Mouse (Mus musculus) MEL (cell line): ENCODE results near the gene Gm11172. TPM values are rescaled to one million over a fixed set of nuclear protein-coding genes. Genes with fewer than 3 reads are reported as not detected.

ENCODE experiments used
- DNase-seq: peaks from one replicate; pipeline ENCODE4 v3.0.0; 2011; ENCODE audit warnings: low read depth, low spot score
- H3K27ac ChIP-seq: 2 replicates; pipeline ENCODE4 v1.5.1; 2012; ENCODE audit warnings: low read depth, mild to moderate bottlenecking, control low read depth, low read length, moderate library complexity; ENCODE audit not compliant: control insufficient read depth
- H3K27me3 ChIP-seq, 2 experiments: fragments of 150-350 bp in 1 of 2; sonication (generic) in 1 of 2; 2 replicates each; pipeline ENCODE4 v1.6.1; 2012; ENCODE audit warnings: low read length in 2 of 2, mild to moderate bottlenecking in 2 of 2, improper control_type of control experiment in 1 of 2, moderate library complexity in 1 of 2; ENCODE audit not compliant: insufficient read depth in 2 of 2, control insufficient read depth in 1 of 2
- H3K36me3 ChIP-seq, 2 experiments: 2 replicates each; pipeline ENCODE4 v1.6.1; 2012 to 2014; ENCODE audit warnings: low read length in 2 of 2, improper control_type of control experiment in 1 of 2, inconsistent platforms in 1 of 2, mild to moderate bottlenecking in 1 of 2; ENCODE audit not compliant: insufficient read depth in 2 of 2, control insufficient read depth in 1 of 2
- H3K4me1 ChIP-seq, 2 experiments: fragments of 150-350 bp in 1 of 2; sonication (generic) in 1 of 2; 2 replicates each; pipeline ENCODE4 v1.6.1; 2012; ENCODE audit warnings: low read length in 2 of 2, improper control_type of control experiment in 1 of 2, mild to moderate bottlenecking in 1 of 2; ENCODE audit not compliant: insufficient read depth in 2 of 2, control insufficient read depth in 1 of 2
- H3K4me3 ChIP-seq, 2 experiments: fragments of 150-350 bp in 1 of 2; sonication (generic) in 1 of 2; 2 replicates each; pipeline ENCODE4 v1.5.1; 2012; ENCODE audit warnings: low read depth in 2 of 2, low read length in 2 of 2, mild to moderate bottlenecking in 2 of 2, moderate library complexity in 2 of 2, control low read depth in 1 of 2, improper control_type of control experiment in 1 of 2; ENCODE audit not compliant: control insufficient read depth in 1 of 2, insufficient read depth in 1 of 2
- H3K79me2 ChIP-seq: 2 replicates; pipeline ENCODE4 v1.6.1; 2012; ENCODE audit warnings: mild to moderate bottlenecking, low read length, moderate library complexity; ENCODE audit not compliant: control insufficient read depth, poor library complexity, insufficient read depth
- H3K9ac ChIP-seq: 2 replicates; pipeline ENCODE4 v1.6.1; 2012; ENCODE audit warnings: low read depth, mild to moderate bottlenecking, control low read depth, low read length, moderate library complexity; ENCODE audit not compliant: control insufficient read depth, poor library complexity, severe bottlenecking
- H3K9me3 ChIP-seq: fragments of 150-350 bp; sonication (generic); replicated peaks from 2 replicates; pipeline ENCODE4 v1.6.1; 2012; ENCODE audit warnings: mild to moderate bottlenecking, low read length, improper control_type of control experiment, moderate library complexity; ENCODE audit not compliant: insufficient read depth
- CHD1 ChIP-seq: IDR thresholded peaks from 2 replicates; pipeline ENCODE4 v1.6.1; 2012; ENCODE audit warnings: low read depth, mild to moderate bottlenecking, inconsistent platforms, low read length, improper control_type of control experiment
- CHD2 ChIP-seq: IDR thresholded peaks from 2 replicates; pipeline ENCODE4 v1.6.1; 2011; ENCODE audit warnings: low read length, improper control_type of control experiment
- CTCF ChIP-seq, 3 experiments: IDR thresholded peaks in 2 of 3; conservative IDR thresholded peaks in 1 of 3; 2 replicates each; pipeline ENCODE4 v1.5.1; 2011 to 2012; ENCODE audit warnings: low read length in 3 of 3, low read depth in 2 of 3, mild to moderate bottlenecking in 2 of 3, improper control_type of control experiment in 1 of 3, inconsistent platforms in 1 of 3, mixed read lengths in 1 of 3, moderate library complexity in 1 of 3; ENCODE audit not compliant: control insufficient read depth in 1 of 3, insufficient read depth in 1 of 3, poor library complexity in 1 of 3, severe bottlenecking in 1 of 3
- E2F4 ChIP-seq: IDR thresholded peaks from 2 replicates; pipeline ENCODE4 v1.6.1; 2011; ENCODE audit warnings: low read depth, low read length, improper control_type of control experiment, borderline replicate concordance
- ELF1 ChIP-seq: IDR thresholded peaks from 2 replicates; pipeline ENCODE4 v1.6.1; 2014; ENCODE audit warnings: low read depth, mild to moderate bottlenecking, inconsistent platforms, low read length, improper control_type of control experiment, moderate library complexity
- EP300 ChIP-seq, 2 experiments: IDR thresholded peaks; 2 replicates each; pipeline ENCODE4 v1.6.1; 2011; ENCODE audit warnings: improper control_type of control experiment in 2 of 2, low read length in 2 of 2, low read depth in 1 of 2, mild to moderate bottlenecking in 1 of 2
- ETS1 ChIP-seq: IDR thresholded peaks from 2 replicates; pipeline ENCODE4 v1.6.1; 2012; ENCODE audit warnings: low read depth, mild to moderate bottlenecking, inconsistent platforms, low read length, improper control_type of control experiment, moderate library complexity
- GATA1 ChIP-seq: IDR thresholded peaks from 2 replicates; pipeline ENCODE4 v1.6.1; 2011; ENCODE audit warnings: low read depth, low read length, improper control_type of control experiment
- JUND ChIP-seq: IDR thresholded peaks from 2 replicates; pipeline ENCODE4 v1.6.1; 2011; ENCODE audit warnings: low read depth, mild to moderate bottlenecking, improper control_type of control experiment, low read length
- KAT2A ChIP-seq: conservative IDR thresholded peaks from 2 replicates; pipeline ENCODE4 v1.6.1; 2012; ENCODE audit warnings: low read depth, low read length, improper control_type of control experiment, inconsistent platforms
- MAFK ChIP-seq: IDR thresholded peaks from 2 replicates; pipeline ENCODE4 v1.6.1; 2011; ENCODE audit warnings: low read depth, mild to moderate bottlenecking, low read length, improper control_type of control experiment, borderline replicate concordance
- MAZ ChIP-seq: IDR thresholded peaks from 2 replicates; pipeline ENCODE4 v1.6.1; 2012; ENCODE audit warnings: low read depth, mild to moderate bottlenecking, inconsistent platforms, low read length, improper control_type of control experiment
- MEF2A ChIP-seq: IDR thresholded peaks from 2 replicates; pipeline ENCODE4 v1.6.1; 2014; ENCODE audit warnings: low read depth, mild to moderate bottlenecking, inconsistent platforms, low read length, improper control_type of control experiment; ENCODE audit not compliant: poor library complexity, insufficient replicate concordance, severe bottlenecking; ENCODE audit errors: extremely low read depth
- MXI1 ChIP-seq: IDR thresholded peaks from 2 replicates; pipeline ENCODE4 v1.6.1; 2011; ENCODE audit warnings: mild to moderate bottlenecking, low read depth, low read length, improper control_type of control experiment
- MYB ChIP-seq: IDR thresholded peaks from 2 replicates; pipeline ENCODE4 v1.6.1; 2011; ENCODE audit warnings: mild to moderate bottlenecking, low read depth, low read length, improper control_type of control experiment
- MYC ChIP-seq: IDR thresholded peaks from 2 replicates; pipeline ENCODE4 v1.6.1; 2011; ENCODE audit warnings: low read depth, mild to moderate bottlenecking, low read length, improper control_type of control experiment, moderate library complexity
- NELFE ChIP-seq: IDR thresholded peaks from 2 replicates; pipeline ENCODE4 v1.6.1; 2011; ENCODE audit warnings: low read depth, low read length, improper control_type of control experiment
- POLR2A ChIP-seq, 2 experiments: IDR thresholded peaks; 2 replicates each; pipeline ENCODE4 v1.6.1; 2011 to 2012; ENCODE audit warnings: low read length in 2 of 2, mild to moderate bottlenecking in 2 of 2, control low read depth in 1 of 2, improper control_type of control experiment in 1 of 2, low read depth in 1 of 2, moderate library complexity in 1 of 2; ENCODE audit not compliant: control insufficient read depth in 1 of 2, insufficient read depth in 1 of 2, poor library complexity in 1 of 2
- POLR2AphosphoS2 ChIP-seq: IDR thresholded peaks from 2 replicates; pipeline ENCODE4 v1.6.1; 2011; ENCODE audit warnings: low read length, improper control_type of control experiment
- RAD21 ChIP-seq: IDR thresholded peaks from 2 replicates; pipeline ENCODE4 v1.6.1; 2011; ENCODE audit warnings: mild to moderate bottlenecking, low read depth, low read length, improper control_type of control experiment
- RCOR1 ChIP-seq: IDR thresholded peaks from 2 replicates; pipeline ENCODE4 v1.6.1; 2012; ENCODE audit warnings: low read depth, mild to moderate bottlenecking, inconsistent platforms, low read length, improper control_type of control experiment
- SIN3A ChIP-seq: IDR thresholded peaks from 2 replicates; pipeline ENCODE4 v1.6.1; 2012; ENCODE audit warnings: low read length, improper control_type of control experiment, inconsistent platforms
- TAL1 ChIP-seq: IDR thresholded peaks from 2 replicates; pipeline ENCODE4 v1.6.1; 2012; ENCODE audit warnings: mild to moderate bottlenecking, inconsistent platforms, low read length, moderate library complexity, mixed read lengths
- TBP ChIP-seq: IDR thresholded peaks from 2 replicates; pipeline ENCODE4 v1.8.0; 2011; ENCODE audit warnings: low read depth, low read length, improper control_type of control experiment
- TCF12 ChIP-seq: IDR thresholded peaks from 2 replicates; pipeline ENCODE4 v1.6.1; 2014; ENCODE audit warnings: low read depth, mild to moderate bottlenecking, inconsistent platforms, low read length, improper control_type of control experiment, moderate library complexity
- UBTF ChIP-seq: IDR thresholded peaks from 2 replicates; pipeline ENCODE4 v1.6.1; 2012; ENCODE audit warnings: low read depth, mild to moderate bottlenecking, inconsistent platforms, low read length, improper control_type of control experiment, moderate library complexity, borderline replicate concordance; ENCODE audit not compliant: insufficient read depth
- USF1 ChIP-seq: IDR thresholded peaks from 2 replicates; pipeline ENCODE4 v1.6.1; 2014; ENCODE audit warnings: low read depth, mild to moderate bottlenecking, inconsistent platforms, low read length, improper control_type of control experiment, moderate library complexity
- ZC3H11A ChIP-seq: IDR thresholded peaks from 2 replicates; pipeline ENCODE4 v1.6.1; 2012; ENCODE audit warnings: low read depth, mild to moderate bottlenecking, inconsistent platforms, low read length, improper control_type of control experiment
- ZMIZ1 ChIP-seq: IDR thresholded peaks from 2 replicates; pipeline ENCODE4 v1.6.1; 2012; ENCODE audit warnings: low read depth, mild to moderate bottlenecking, inconsistent platforms, low read length, improper control_type of control experiment, moderate library complexity
- polyA plus RNA-seq, 2 experiments: library from polyadenylated mRNA; stranded (reverse) in 1 of 2; unstranded in 1 of 2; fragments of >175 nt in 1 of 2; fragments of >200 nt in 1 of 2; gene quantifications; 2 replicates each; pipeline versions ENCODE4 v1.2.1 to v1.2.4; 2012; ENCODE audit warnings: low replicate concordance in 2 of 2, low read depth in 1 of 2; ENCODE audit not compliant: insufficient read length in 2 of 2, insufficient read depth in 1 of 2, missing spikeins in 1 of 2
- total RNA-seq: library from RNA; depleted of rRNA; stranded (reverse); fragments of 300-350 nt; gene quantifications from 2 replicates; pipeline ENCODE4 v1.2.3, GENCODE M21; 2012

Gene Gm11172
- total and polyA plus RNA-seq, 3 experiments: not detected

DNA sequence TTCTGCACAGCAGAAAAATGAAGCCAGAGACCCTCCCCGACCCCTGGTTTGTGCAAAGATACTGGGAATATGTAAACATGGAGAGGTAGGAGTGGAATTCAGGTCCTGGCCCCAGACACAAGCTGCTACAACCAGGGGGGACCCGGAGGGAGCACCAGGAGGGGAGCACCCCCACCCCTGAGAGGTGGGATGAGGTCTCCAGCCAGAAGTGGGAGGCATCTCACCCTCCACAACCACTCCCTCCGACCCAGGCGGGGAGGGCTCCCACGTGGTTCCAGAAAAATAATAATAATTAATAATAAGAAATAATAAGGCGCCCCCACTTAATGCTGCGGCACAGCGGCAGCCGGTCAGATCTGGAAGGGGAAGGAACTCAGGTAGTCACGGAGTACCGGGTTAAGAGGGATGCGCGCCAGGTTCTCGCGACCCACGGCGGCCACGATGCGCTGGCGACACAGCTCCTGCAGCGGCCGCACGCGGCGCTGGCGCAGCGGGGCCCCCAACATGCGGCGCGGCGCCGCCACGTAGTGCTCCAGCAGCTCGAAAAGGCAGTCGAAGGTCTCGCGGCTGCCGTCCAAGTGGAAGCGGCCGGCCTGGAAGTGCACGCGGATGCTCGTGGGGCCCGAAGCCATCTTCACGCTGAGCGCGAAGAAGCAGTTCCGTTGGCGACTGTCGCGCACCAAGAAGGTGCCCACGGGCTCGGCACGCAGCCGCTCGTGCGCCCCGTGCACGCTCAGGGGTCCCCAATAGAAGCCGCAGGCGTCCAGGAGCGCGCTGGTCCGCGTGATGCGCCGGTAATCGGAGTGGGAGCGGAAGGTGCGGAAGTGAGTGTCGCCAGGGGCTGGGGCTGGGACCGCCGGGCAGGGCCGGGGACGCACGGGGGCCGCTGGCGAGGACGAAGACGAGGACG, 28.6 kb upstream of the Gm11172 start:
- TF ChIP-seq GATA1: no peak
- Histone ChIP-seq H3K27me3 (peaks cover 0 to 4% of the 10 kb centered on the region in 2 experiments; a peak in 2 of 4 replicates), H3K27ac (no peak overlapping the region), H3K79me2 (no peaks in the 10 kb centered on the region; the same call in 1 of the 2 replicates), H3K36me3 (no peaks in the 10 kb centered on the region), H3K9me3 (no peaks in the 10 kb centered on the region), H3K4me1 (peaks cover 0 to 3% of the 10 kb centered on the region in 2 experiments; a peak in 1 of 4 replicates), H3K4me3 (peak overlapping the region; percentile 70 to 95; a peak in 3 of 4 replicates), H3K9ac (peak overlapping the region; percentile 56)
- no peak for DNase-seq

GRCm38 (mm10) chr16:10784793-10785370, 27.8 kb upstream of the Gm11172 start:
- Histone ChIP-seq H3K9me3 (no peaks in the 10 kb centered on the region), H3K4me1 (peaks cover 0 to 3% of the 10 kb centered on the region in 2 experiments; a peak in 1 of 4 replicates), H3K79me2 (no peaks in the 10 kb centered on the region; the same call in 1 of the 2 replicates), H3K9ac (peak overlapping the region; percentile 65), H3K4me3 (peak overlapping the region; percentile 95 to 100), H3K36me3 (no peaks in the 10 kb centered on the region), H3K27me3 (peaks cover 0 to 4% of the 10 kb centered on the region in 2 experiments; a peak in 2 of 4 replicates), H3K27ac (no peak overlapping the region)
- peak; percentile 85 for DNase-seq
- TF ChIP-seq EP300 (IDR thresholded peaks at IDR 0.05; ENCODE audit: low read depth in 1 of 2, low read length in 2 of 2): no peak
- TF ChIP-seq SIN3A: no peak; the same call in 1 of the 2 replicates
- no peak; the same call in 1 of the 2 replicates for TF ChIP-seq MXI1
- no peak for TF ChIP-seq JUND
- TF ChIP-seq NELFE: no peak
- TF ChIP-seq ETS1: no peak
- TF ChIP-seq TAL1: no peak
- TF ChIP-seq KAT2A: no peak
- peak in 2 of 3 experiments; percentile 76 to 94; a peak in 5 of 6 replicates for TF ChIP-seq CTCF (IDR thresholded peaks at IDR 0.05 in 2 of 3, conservative IDR thresholded peaks at IDR 0.05 in 1 of 3; ENCODE audit: control insufficient read depth in 1 of 3, insufficient read depth in 1 of 3, low read depth in 2 of 3, low read length in 3 of 3, poor library complexity in 1 of 3, severe bottlenecking in 1 of 3)
- no peak for TF ChIP-seq CHD1
- TF ChIP-seq E2F4: no peak
- no peak for TF ChIP-seq MEF2A
- no peak for TF ChIP-seq GATA1
- no peak for TF ChIP-seq POLR2A (IDR thresholded peaks at IDR 0.05; ENCODE audit: control insufficient read depth in 1 of 2, insufficient read depth in 1 of 2, low read depth in 1 of 2, low read length in 2 of 2, poor library complexity in 1 of 2)
- peak; percentile 82 for TF ChIP-seq MAZ
- TF ChIP-seq MYB: no peak
- no peak for TF ChIP-seq TBP
- TF ChIP-seq TCF12: no peak
- no peak for TF ChIP-seq CHD2
- TF ChIP-seq ZMIZ1: 0 out of 2 replicates have a peak, but pooled peaks have one; percentile 19
- TF ChIP-seq ZC3H11A: peak; percentile 49
- no peak for TF ChIP-seq MYC
- TF ChIP-seq MAFK: no peak
- TF ChIP-seq USF1: no peak
- no peak for TF ChIP-seq POLR2AphosphoS2
- TF ChIP-seq ELF1: no peak
- TF ChIP-seq UBTF: no peak
- TF ChIP-seq RCOR1: no peak
- TF ChIP-seq RAD21: peak; percentile 57
